Mouse (Mus musculus) limb, embryonic 14.5 days (tissue): ENCODE results near the gene I830077J02Rik. TPM values are rescaled to one million over a fixed set of nuclear protein-coding genes. Genes with fewer than 3 reads are reported as not detected.
A peak's percentile ranks its signal among the peaks of the same experiment; 100 is the strongest.

Experiments used
- ATAC-seq: fragments of 200-750 bp; cut with Nextera tagmentation; 2 replicates; pipeline ENCODE4 v1.8.0; 2017; ENCODE audit warnings: low read depth, moderate number of reproducible peaks, moderate TSS enrichment; ENCODE audit not compliant: low FRiP score
- DNase-seq: peaks from one replicate; pipeline ENCODE4 v3.0.0-alpha.2; 2015; ENCODE audit warnings: low spot score
- H3K27ac ChIP-seq: fragments of 300-500 bp; sonication (generic); replicated peaks from 2 replicates; pipeline ENCODE4 v1.5.1; 2014; ENCODE audit warnings: low read depth, mild to moderate bottlenecking, low read length, moderate library complexity, mixed read lengths
- H3K27me3 ChIP-seq: fragments of 300-500 bp; sonication (generic); 2 replicates; pipeline ENCODE4 v1.6.1; 2014; ENCODE audit warnings: low read length, mixed read lengths; ENCODE audit not compliant: control insufficient read depth, insufficient read depth
- H3K36me3 ChIP-seq: fragments of 300-500 bp; sonication (generic); 2 replicates; pipeline ENCODE4 v1.6.1; 2014; ENCODE audit warnings: mild to moderate bottlenecking, low read length, moderate library complexity, mixed read lengths; ENCODE audit not compliant: control insufficient read depth, insufficient read depth
- H3K4me1 ChIP-seq: fragments of 300-500 bp; sonication (generic); 2 replicates; pipeline ENCODE4 v1.6.1; 2014; ENCODE audit warnings: antibody characterized with exemption, low read length, mixed read lengths; ENCODE audit not compliant: control insufficient read depth, insufficient read depth
- H3K4me2 ChIP-seq: fragments of 300-500 bp; sonication (generic); replicated peaks from 2 replicates; pipeline ENCODE4 v1.6.1; 2014; ENCODE audit warnings: low read depth, mild to moderate bottlenecking, low read length, moderate library complexity; ENCODE audit not compliant: severe bottlenecking
- H3K4me3 ChIP-seq: fragments of 300-500 bp; sonication (generic); replicated peaks from 2 replicates; pipeline ENCODE4 v1.5.1; 2014; ENCODE audit warnings: low read length
- H3K9ac ChIP-seq: fragments of 300-500 bp; sonication (generic); 2 replicates; pipeline ENCODE4 v1.6.1; 2014; ENCODE audit warnings: mild to moderate bottlenecking, low read depth, low read length, moderate library complexity; ENCODE audit not compliant: severe bottlenecking
- H3K9me3 ChIP-seq: fragments of 300-500 bp; sonication (generic); 2 replicates; pipeline ENCODE4 v1.6.1; 2016; ENCODE audit warnings: low read length; ENCODE audit not compliant: control insufficient read depth
- POLR2A ChIP-seq: fragments of 200-500 bp; IDR thresholded peaks from 2 replicates; pipeline ENCODE4 v1.8.0; 2012; ENCODE audit warnings: inconsistent platforms, mild to moderate bottlenecking, moderate library complexity, borderline replicate concordance; ENCODE audit not compliant: insufficient read depth, insufficient read length; ENCODE audit errors: extremely low read depth
- WGBS: fragments of 180-500 bp; shearing (Covaris S2); extraction: QIAGEN DNeasy Blood & Tissue Kit; methylation state at CpG from one replicate; pipeline ENCODE4 v1.1.7; 2014; 5-methylcytosine and 5-hydroxymethylcytosine counted together
- polyA plus RNA-seq, 2 experiments: library from polyadenylated mRNA; depleted of rRNA in 1 of 2; stranded (reverse) in 1 of 2; unstranded in 1 of 2; fragments of >200 nt; fragmentation: Nextera tagmentation in 1 of 2; extraction: Ambion mirVana in 1 of 2; gene quantifications; 2 replicates each; pipeline versions ENCODE4 v1.2.1 to v1.2.3; 2012 to 2014

The I830077J02Rik gene
- polyA plus RNA-seq, 2 experiments = 0.66 to 0.69 TPM

DNA sequence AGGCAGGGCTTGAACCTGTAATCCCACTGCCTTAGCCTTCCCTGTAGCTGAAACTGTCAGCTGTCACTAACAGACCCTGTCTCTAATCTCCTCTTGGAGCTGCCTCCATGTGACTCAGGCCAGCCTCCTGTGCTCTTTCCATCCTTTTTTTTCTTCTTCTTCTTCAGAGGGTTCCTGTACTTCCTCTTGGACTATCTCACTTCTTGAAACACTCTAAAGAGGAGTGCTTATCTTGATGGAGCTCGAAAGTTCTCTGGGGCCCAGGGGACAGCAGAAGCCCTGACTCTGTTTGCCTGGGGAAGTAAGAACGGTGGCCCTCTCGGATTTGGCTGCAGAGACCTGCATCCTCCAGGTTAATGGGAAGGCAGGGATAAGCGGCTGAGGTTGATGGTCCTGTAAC is 28.3 kb downstream of the I830077J02Rik start:
- Histone ChIP-seq H3K4me2 (no peak overlapping the region), H3K9ac (no peak overlapping the region), H3K9me3 (no peaks in the 10 kb centered on the region), H3K4me3 (no peak overlapping the region), H3K4me1 (0 out of 2 replicates have a peak, but pooled peaks cover 3% of the 10 kb centered on the region), H3K27me3 (no peaks in the 10 kb centered on the region), H3K27ac (no peak overlapping the region), H3K36me3 (no peaks in the 10 kb centered on the region)
- no peak for ATAC-seq
- no peak for TF ChIP-seq POLR2A
- no peak for DNase-seq
- 69% methylated on average over 4 of the region's 4 CpGs for WGBS

DNA sequence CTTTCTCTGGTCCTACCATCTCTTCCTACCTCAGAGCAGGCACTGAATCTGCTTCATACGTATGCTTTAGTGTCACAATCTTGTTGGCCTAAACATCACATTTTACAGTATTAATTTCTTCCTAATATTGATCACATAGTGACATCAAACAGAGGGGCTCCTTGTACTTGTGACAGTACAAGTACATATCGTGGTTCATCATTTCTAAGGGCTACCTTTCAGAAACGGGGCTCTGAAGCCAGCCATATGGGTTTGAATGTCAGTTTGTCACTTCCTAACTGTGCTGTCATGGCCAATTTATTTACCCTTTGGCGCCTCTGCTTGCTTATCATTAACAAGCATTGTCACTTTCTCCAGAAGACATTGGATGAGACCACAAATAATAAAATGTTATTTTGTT is 31.0 kb downstream of the I830077J02Rik start:
- 0 out of 2 replicates have a peak, but pooled peaks cover 6% of the 10 kb centered on the region for H3K4me1 ChIP-seq
- H3K9me3 ChIP-seq = no peaks in the 10 kb centered on the region
- no peaks in the 10 kb centered on the region for H3K36me3 ChIP-seq
- no peak overlapping the region for H3K27ac ChIP-seq
- DNase-seq = no peak
- no peak overlapping the region for H3K9ac ChIP-seq
- WGBS = 69% methylated on average over 4 of the region's 4 CpGs
- no peak overlapping the region for H3K4me3 ChIP-seq
- H3K4me2 ChIP-seq = no peak overlapping the region
- no peak for TF ChIP-seq POLR2A
- no peak for ATAC-seq
- H3K27me3 ChIP-seq = no peaks in the 10 kb centered on the region

DNA sequence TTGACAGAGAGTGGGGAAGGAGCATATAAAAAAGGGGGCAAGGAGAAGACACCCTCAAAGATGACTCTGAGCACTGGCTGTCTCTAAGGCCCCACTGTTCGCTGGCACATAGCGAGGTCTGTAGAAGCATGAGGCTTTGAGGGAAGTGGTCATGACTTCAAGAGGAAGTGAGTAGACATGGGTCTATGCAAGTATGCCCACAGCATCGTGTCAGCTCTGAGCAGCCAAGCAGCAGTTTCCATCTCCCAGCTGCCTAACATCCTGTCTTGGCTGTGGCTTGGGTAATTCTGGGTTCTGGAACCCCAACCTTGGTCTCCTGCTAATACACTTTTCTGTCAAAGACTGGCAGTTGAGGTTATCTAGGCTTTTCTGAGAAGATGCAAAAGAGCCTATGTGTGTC is 31.7 kb downstream of the I830077J02Rik start:
- Histone ChIP-seq H3K36me3 (no peaks in the 10 kb centered on the region), H3K9ac (no peak overlapping the region), H3K4me3 (no peak overlapping the region), H3K4me2 (no peak overlapping the region), H3K27ac (no peak overlapping the region), H3K27me3 (no peaks in the 10 kb centered on the region), H3K4me1 (0 out of 2 replicates have a peak, but pooled peaks cover 6% of the 10 kb centered on the region), H3K9me3 (no peaks in the 10 kb centered on the region)
- DNase-seq = no peak
- ATAC-seq = no peak
- 77% methylated on average over 3 of the region's 3 CpGs for WGBS
- TF ChIP-seq POLR2A = no peak

DNA sequence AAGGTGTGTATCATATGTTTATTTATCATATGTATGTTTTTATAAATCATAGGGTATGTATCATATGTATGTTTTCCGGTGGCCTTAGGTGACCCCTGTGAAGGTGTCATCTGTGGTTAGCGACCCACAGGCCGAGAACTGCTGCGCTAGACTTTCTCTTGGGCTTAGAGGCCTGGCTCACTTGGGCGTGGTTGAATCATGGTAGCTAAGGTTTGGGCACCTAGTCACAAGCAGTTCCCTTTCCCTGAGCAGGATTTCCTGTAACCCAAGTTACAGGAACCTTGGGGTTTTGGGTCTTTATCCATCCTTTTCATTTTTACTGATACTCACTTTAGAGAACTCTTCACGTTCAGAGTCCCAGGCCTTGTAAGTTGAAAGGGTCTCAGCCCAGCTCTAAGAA is 32.2 kb downstream of the I830077J02Rik start:
- no peak for ATAC-seq
- peaks cover 8% of the 10 kb centered on the region for H3K4me1 ChIP-seq
- H3K27ac ChIP-seq = no peak overlapping the region
- WGBS = 78% methylated on average over 6 of the region's 6 CpGs
- TF ChIP-seq POLR2A = no peak
- H3K9me3 ChIP-seq = no peaks in the 10 kb centered on the region
- H3K36me3 ChIP-seq = no peaks in the 10 kb centered on the region
- H3K9ac ChIP-seq = no peak overlapping the region
- no peak overlapping the region for H3K4me3 ChIP-seq
- H3K4me2 ChIP-seq = no peak overlapping the region
- DNase-seq = no peak
- H3K27me3 ChIP-seq = no peaks in the 10 kb centered on the region

DNA sequence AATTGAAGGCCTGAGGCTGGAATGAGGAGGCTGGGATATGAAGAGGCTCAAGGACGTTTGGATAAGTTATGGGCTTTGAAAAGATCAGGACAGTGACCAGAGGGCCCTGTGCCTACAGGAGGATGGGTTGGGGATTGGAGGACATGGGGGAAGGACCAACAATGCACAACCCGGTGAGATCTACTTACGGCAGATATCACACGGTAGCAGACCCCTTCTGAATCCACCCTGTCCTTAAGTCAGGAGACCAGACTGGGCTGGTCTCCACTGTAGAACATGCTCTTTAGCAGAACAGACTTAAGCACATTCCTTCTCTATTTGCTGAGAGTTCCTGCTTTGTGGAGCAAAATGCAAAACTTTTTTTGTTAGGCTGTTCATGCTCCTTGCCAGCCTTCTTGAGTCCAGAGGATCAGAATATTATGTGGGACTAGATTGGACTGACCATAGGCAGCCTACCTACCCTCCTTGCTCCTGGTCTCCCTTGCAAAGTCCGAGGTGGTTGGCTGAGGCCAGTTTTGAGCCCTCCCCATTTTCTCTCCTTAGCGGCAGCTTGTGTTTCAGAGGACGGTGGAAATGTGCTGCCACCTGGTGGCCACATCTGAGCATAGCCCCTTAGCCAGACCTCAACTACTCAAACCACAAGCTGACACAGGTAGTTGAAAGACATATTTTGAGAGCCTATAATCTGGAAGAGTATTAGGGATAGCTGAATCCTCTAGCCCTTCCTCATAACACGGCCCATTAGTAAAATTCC is 32.9 kb downstream of the I830077J02Rik start:
- TF ChIP-seq POLR2A = no peak

More for the DNA sequence above, 32.9 kb downstream of the I830077J02Rik start:
- no peak overlapping the region for H3K9ac ChIP-seq
- peak; percentile 75; the same call in 1 of the 2 replicates for ATAC-seq
- H3K27me3 ChIP-seq = no peaks in the 10 kb centered on the region
- H3K4me1 ChIP-seq = peaks cover 15% of the 10 kb centered on the region
- H3K9me3 ChIP-seq = no peaks in the 10 kb centered on the region
- no peak overlapping the region for H3K4me2 ChIP-seq
- H3K27ac ChIP-seq = no peak overlapping the region; the same call in 1 of the 2 replicates
- DNase-seq = peak; percentile 82
- 37% methylated on average over 8 of the region's 8 CpGs for WGBS
- no peaks in the 10 kb centered on the region for H3K36me3 ChIP-seq
- no peak overlapping the region for H3K4me3 ChIP-seq
